Mouse (Mus musculus): ENCODE measurements at regions not wholly inside any gene's neighbourhood (a gene's known extent, or its start where the extent isn't known, plus 50 kb on each side); places are given as distances from the start of the nearest gene placed in this dataset.

GRCm38 (mm10) chr10:17038259-17039043 is 684.6 kb upstream of the Cited2 start:
- Histone ChIP-seq H3K27me3 (ENCODE audit: insufficient read depth, low read length) (no peaks in the 10 kb centered on the region), H3K4me3 (ENCODE audit: low read depth, low read length) (no peak overlapping the region), H3K27ac (ENCODE audit: low read depth) (no peak overlapping the region), H3K9ac (replicated peaks) (no peak overlapping the region), H3K4me2 (ENCODE audit: low read depth, low read length) (no peak overlapping the region), H3K4me1 (ENCODE audit: insufficient read depth) (no peaks in the 10 kb centered on the region), H3K36me3 (replicated peaks; ENCODE audit: insufficient read depth, low read length) (no peaks in the 10 kb centered on the region), H3K9me3 (ENCODE audit: low read length) (no peaks in the 10 kb centered on the region)
- TF ChIP-seq EP300 (IDR thresholded peaks at IDR 0.05; ENCODE audit: low read depth) (no peak), CTCF (IDR thresholded peaks at IDR 0.05; ENCODE audit: low read depth) (no peak)
- no peak for DNase-seq
- no peak for ATAC-seq
- WGBS (ENCODE audit: insufficient replicate concordance), result 69% methylated on average over 11 of the region's 11 CpGs

- Histone ChIP-seq H3K9ac (replicated peaks) (no peak overlapping the region), H3K27me3 (ENCODE audit: insufficient read depth, low read length) (no peaks in the 10 kb centered on the region), H3K4me1 (ENCODE audit: insufficient read depth) (no peaks in the 10 kb centered on the region), H3K4me2 (ENCODE audit: low read depth, low read length) (no peak overlapping the region), H3K4me3 (ENCODE audit: low read depth, low read length) (no peak overlapping the region), H3K36me3 (replicated peaks; ENCODE audit: insufficient read depth, low read length) (no peaks in the 10 kb centered on the region), H3K9me3 (ENCODE audit: low read length) (no peaks in the 10 kb centered on the region), H3K27ac (ENCODE audit: low read depth) (no peak overlapping the region)
- no peak for DNase-seq
- 74% methylated on average over 1 of the region's 1 CpGs for WGBS (ENCODE audit: insufficient replicate concordance)
- TF ChIP-seq EP300 (IDR thresholded peaks at IDR 0.05; ENCODE audit: low read depth) (no peak), CTCF (IDR thresholded peaks at IDR 0.05; ENCODE audit: low read depth) (no peak)
- ATAC-seq, result no peak
These were observed 680.9 kb upstream of the Cited2 start for GRCm38 (mm10) chr10:17042090-17042489.

GRCm38 (mm10) chr10:17042973-17043372 is 680.0 kb upstream of the Cited2 start:
- DNase-seq, result no peak
- H3K4me1 ChIP-seq (ENCODE audit: insufficient read depth), result no peaks in the 10 kb centered on the region
- no peak for TF ChIP-seq CTCF (IDR thresholded peaks at IDR 0.05; ENCODE audit: low read depth)
- no peak for TF ChIP-seq EP300 (IDR thresholded peaks at IDR 0.05; ENCODE audit: low read depth)
- no peak overlapping the region for H3K9ac ChIP-seq (replicated peaks)
- no peak overlapping the region for H3K4me2 ChIP-seq (ENCODE audit: low read depth, low read length)
- H3K36me3 ChIP-seq (replicated peaks; ENCODE audit: insufficient read depth, low read length), result no peaks in the 10 kb centered on the region
- no peak for ATAC-seq
- no peaks in the 10 kb centered on the region for H3K9me3 ChIP-seq (ENCODE audit: low read length)
- no peak overlapping the region for H3K4me3 ChIP-seq (ENCODE audit: low read depth, low read length)
- H3K27ac ChIP-seq (ENCODE audit: low read depth), result no peak overlapping the region
- 53% methylated on average over 3 of the region's 3 CpGs for WGBS (ENCODE audit: insufficient replicate concordance)
- no peaks in the 10 kb centered on the region for H3K27me3 ChIP-seq (ENCODE audit: insufficient read depth, low read length)

- no peaks in the 10 kb centered on the region for H3K27me3 ChIP-seq (ENCODE audit: insufficient read depth, low read length)
- H3K9me3 ChIP-seq (ENCODE audit: low read length), result no peaks in the 10 kb centered on the region
- ATAC-seq, result peak; percentile 66; the same call in 1 of the 2 replicates
- H3K9ac ChIP-seq (replicated peaks), result no peak overlapping the region
- TF ChIP-seq CTCF (IDR thresholded peaks at IDR 0.05; ENCODE audit: low read depth), result no peak
- no peak for TF ChIP-seq EP300 (IDR thresholded peaks at IDR 0.05; ENCODE audit: low read depth)
- H3K36me3 ChIP-seq (replicated peaks; ENCODE audit: insufficient read depth, low read length), result no peaks in the 10 kb centered on the region
- H3K27ac ChIP-seq (ENCODE audit: low read depth), result no peak overlapping the region
- H3K4me2 ChIP-seq (ENCODE audit: low read depth, low read length), result no peak overlapping the region
- no peak for DNase-seq
- H3K4me1 ChIP-seq (ENCODE audit: insufficient read depth), result no peaks in the 10 kb centered on the region
- no peak overlapping the region for H3K4me3 ChIP-seq (ENCODE audit: low read depth, low read length)
- 72% methylated on average over 5 of the region's 5 CpGs for WGBS (ENCODE audit: insufficient replicate concordance)
These were observed 676.3 kb upstream of the Cited2 start for GRCm38 (mm10) chr10:17046765-17047164.

- Histone ChIP-seq H3K27ac (ENCODE audit: low read depth) (no peak overlapping the region), H3K4me2 (ENCODE audit: low read depth, low read length) (no peak overlapping the region), H3K9ac (replicated peaks) (no peak overlapping the region), H3K4me3 (ENCODE audit: low read depth, low read length) (no peak overlapping the region), H3K36me3 (replicated peaks; ENCODE audit: insufficient read depth, low read length) (no peaks in the 10 kb centered on the region), H3K4me1 (ENCODE audit: insufficient read depth) (no peaks in the 10 kb centered on the region), H3K9me3 (ENCODE audit: low read length) (no peaks in the 10 kb centered on the region), H3K27me3 (ENCODE audit: insufficient read depth, low read length) (no peaks in the 10 kb centered on the region)
- no peak for TF ChIP-seq CTCF (IDR thresholded peaks at IDR 0.05; ENCODE audit: low read depth)
- TF ChIP-seq EP300 (IDR thresholded peaks at IDR 0.05; ENCODE audit: low read depth), result no peak
- WGBS (ENCODE audit: insufficient replicate concordance), result 60% methylated on average over 1 of the region's 1 CpGs
- ATAC-seq (no peak), DNase-seq (no peak)
These were observed 650.1 kb upstream of the Cited2 start for GRCm38 (mm10) chr10:17072906-17073305.

- H3K4me2 ChIP-seq (ENCODE audit: low read depth, low read length), result no peak overlapping the region
- no peak overlapping the region for H3K4me3 ChIP-seq (ENCODE audit: low read depth, low read length)
- H3K4me1 ChIP-seq (ENCODE audit: insufficient read depth), result no peaks in the 10 kb centered on the region
- no peak overlapping the region for H3K9ac ChIP-seq (replicated peaks)
- TF ChIP-seq EP300 (IDR thresholded peaks at IDR 0.05; ENCODE audit: low read depth) (no peak), CTCF (IDR thresholded peaks at IDR 0.05; ENCODE audit: low read depth) (no peak)
- no peaks in the 10 kb centered on the region for H3K27me3 ChIP-seq (ENCODE audit: insufficient read depth, low read length)
- H3K27ac ChIP-seq (ENCODE audit: low read depth), result no peak overlapping the region
- WGBS (ENCODE audit: insufficient replicate concordance), result 67% methylated on average over 1 of the region's 1 CpGs
- no peaks in the 10 kb centered on the region for H3K9me3 ChIP-seq (ENCODE audit: low read length)
- DNase-seq (no peak), ATAC-seq (no peak)
- H3K36me3 ChIP-seq (replicated peaks; ENCODE audit: insufficient read depth, low read length), result no peaks in the 10 kb centered on the region
These were observed 649.0 kb upstream of the Cited2 start for GRCm38 (mm10) chr10:17074013-17074401.

All from liver, postnatal 0 days (tissue).